ENCODE assay signal across 9 mouse cellular contexts in the genomic region with DNA sequence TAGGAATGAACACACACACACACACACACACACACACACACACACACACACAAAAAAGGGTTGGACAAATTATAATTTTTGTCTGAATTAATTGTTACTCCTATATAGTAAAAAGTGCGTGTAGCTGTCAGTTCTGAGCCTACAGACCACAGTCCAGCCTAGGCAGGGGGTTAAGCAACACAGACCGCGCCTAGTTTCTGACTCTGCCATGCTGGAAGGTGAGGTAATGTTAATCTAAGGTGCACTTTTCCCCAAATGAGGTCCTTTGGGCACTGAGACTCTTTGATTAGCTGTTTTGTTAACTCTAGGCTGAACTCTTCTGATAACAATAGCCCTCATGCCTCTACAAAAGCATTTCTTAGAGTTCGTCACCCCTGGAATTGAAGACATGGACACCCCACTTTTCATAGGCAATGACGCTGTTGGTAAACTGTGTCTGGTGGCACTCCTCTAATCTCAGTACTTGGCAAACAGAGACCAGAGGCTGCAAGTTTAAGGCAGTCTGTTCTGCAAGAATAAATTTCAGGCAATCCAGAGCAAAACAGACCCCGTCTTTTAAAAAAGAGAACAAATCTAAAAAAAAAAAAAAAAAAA. TPM values are rescaled to one million over a fixed set of nuclear protein-coding genes. Genes with fewer than 3 reads are reported as not detected.
DNase-seq lines count a peak whose midpoint lies in the region; TF ChIP-seq lines count a peak whose summit lies in the region.
"Had no signal": no experiment of that assay in that cellular context is flagged by ENCODE, and none has a peak within 500 bp of the region (broad histone marks: within the 10 kb centered on the region; RNA-seq: fewer than 3 reads in every experiment).

No protein-coding gene starts in this region.

- no peak for TF ChIP-seq CTCF in layer of hippocampus, adult 2 months (conservative IDR thresholded peaks at IDR 0.05)
- no peak for TF ChIP-seq CTCF in embryonic fibroblast, embryonic 13.5 days (IDR thresholded peaks at IDR 0.05; ENCODE audit: borderline replicate concordance, insufficient read depth, low read length)

- H3K9me3 ChIP-seq in midbrain, embryonic 10.5 days (replicated peaks), result no peaks in the 10 kb centered on the region
- H3K9me3 ChIP-seq: G1E had no signal

- H3K4me1 ChIP-seq in embryonic fibroblast, embryonic 13.5 days (ENCODE audit: control insufficient read depth, insufficient read depth, low read length), result peaks cover 4% of the 10 kb centered on the region
- peaks cover 9% of the 10 kb centered on the region for H3K4me1 ChIP-seq in midbrain, embryonic 10.5 days

- H3K27me3 ChIP-seq in midbrain, embryonic 10.5 days (ENCODE audit: low read depth, poor library complexity, severe bottlenecking), result no peaks in the 10 kb centered on the region
- H3K27me3 ChIP-seq: hindbrain, embryonic 13.5 days had no signal

- TF ChIP-seq POLR2A in embryonic fibroblast, embryonic 13.5 days (IDR thresholded peaks at IDR 0.05; ENCODE audit: low read depth, low read length), result no peak

- H3K4me3 ChIP-seq in layer of hippocampus, adult 2 months, result no peak overlapping the region
- no peak overlapping the region for H3K4me3 ChIP-seq in embryonic fibroblast, embryonic 13.5 days (ENCODE audit: insufficient read depth, low read length)
- H3K4me3 ChIP-seq in midbrain, embryonic 10.5 days, result no peak overlapping the region
- H3K4me3 ChIP-seq: hindbrain, embryonic 13.5 days had no signal

- peaks cover 38% of the 10 kb centered on the region for H3K36me3 ChIP-seq in midbrain, embryonic 10.5 days
- H3K36me3 ChIP-seq: G1E had no signal

- H3K27ac ChIP-seq in layer of hippocampus, adult 2 months, result peak overlapping the region; percentile 90
- peak overlapping the region; percentile 97 for H3K27ac ChIP-seq in embryonic fibroblast, embryonic 13.5 days (ENCODE audit: insufficient read depth, low read length)
- H3K27ac ChIP-seq in midbrain, embryonic 10.5 days (replicated peaks), result no peak overlapping the region
- H3K27ac ChIP-seq: hindbrain, embryonic 13.5 days had no signal

- WGBS in midbrain, embryonic 10.5 days, result 87% methylated on average over 6 of the region's 6 CpGs

- DNase-seq in layer of hippocampus, adult 2 months (ENCODE audit: low spot score in 2 of 2), result no peak
- no peak for DNase-seq in layer of hippocampus, postnatal 10 days (ENCODE audit: low spot score in 2 of 2)
- DNase-seq in NIH3T3 (ENCODE audit: low read depth), result peak; percentile 60
- DNase-seq in lung, postnatal 36 days, result peak; percentile 61
- DNase-seq in midbrain, embryonic 10.5 days (ENCODE audit: low spot score), result no peak
- no peak for DNase-seq in embryo, embryonic 11 days

RNA-seq across cellular contexts. Expression of gene Ap5s1, which starts 3.0 kb away (rescaled TPM):
- total RNA-seq in layer of hippocampus, adult 2 months (2021), result 10 to 100 TPM; 20.9 to 26.0 TPM
- 10 to 100 TPM; 21.0 to 22.4 TPM for total RNA-seq in layer of hippocampus, postnatal 10 days (2021)
- 13.0 and 13.8 TPM in 2 replicates for polyA plus RNA-seq in embryonic fibroblast, embryonic 13.5 days (2011; ENCODE audit: insufficient read length, low read depth, missing spikeins)
- polyA plus RNA-seq in midbrain, embryonic 10.5 days (2016; fragmentation: Nextera tagmentation; extraction: Ambion mirVana), result 25.9 and 28.9 TPM in 2 replicates

RNA-seq across cellular contexts. Expression of gene Spef1, which starts 16.8 kb away (rescaled TPM):
- 1 to 10 TPM; 8.5 to 8.9 TPM for total RNA-seq in layer of hippocampus, adult 2 months (2021)
- 10 to 100 TPM; 21.9 to 22.7 TPM for total RNA-seq in layer of hippocampus, postnatal 10 days (2021)
- polyA plus RNA-seq in embryonic fibroblast, embryonic 13.5 days (2011; ENCODE audit: insufficient read length, low read depth, missing spikeins), result 4.4 and 10.8 TPM in 2 replicates
- polyA plus RNA-seq in midbrain, embryonic 10.5 days (2016; fragmentation: Nextera tagmentation; extraction: Ambion mirVana), result 3.7 and 6.3 TPM in 2 replicates

RNA-seq across cellular contexts. Expression of gene Cdc25b, which starts 17.2 kb away (rescaled TPM):
- total RNA-seq in layer of hippocampus, adult 2 months (2021), result 10 to 100 TPM; 23.4 to 25.5 TPM
- 10 to 100 TPM; 19.7 to 27.0 TPM for total RNA-seq in layer of hippocampus, postnatal 10 days (2021)
- polyA plus RNA-seq in embryonic fibroblast, embryonic 13.5 days (2011; ENCODE audit: insufficient read length, low read depth, missing spikeins), result 19.4 and 33.1 TPM in 2 replicates
- polyA plus RNA-seq in midbrain, embryonic 10.5 days (2016; fragmentation: Nextera tagmentation; extraction: Ambion mirVana), result 117 and 140 TPM in 2 replicates

RNA-seq across cellular contexts. Expression of gene Cenpb, which starts 24.0 kb away (rescaled TPM):
- total RNA-seq in layer of hippocampus, adult 2 months (2021), result 10 to 100 TPM; 72.3 to 78.8 TPM
- total RNA-seq in layer of hippocampus, postnatal 10 days (2021), result 100 to 1,000 TPM; 106 to 108 TPM
- polyA plus RNA-seq in embryonic fibroblast, embryonic 13.5 days (2011; ENCODE audit: insufficient read length, low read depth, missing spikeins), result 52.2 and 55.0 TPM in 2 replicates
- polyA plus RNA-seq in midbrain, embryonic 10.5 days (2016; fragmentation: Nextera tagmentation; extraction: Ambion mirVana), result 9.0 and 10.6 TPM in 2 replicates

RNA-seq across cellular contexts. Expression of gene Mavs, which starts 29.9 kb away (rescaled TPM):
- 1 to 10 TPM; 6.8 to 7.4 TPM for total RNA-seq in layer of hippocampus, adult 2 months (2021)
- total RNA-seq in layer of hippocampus, postnatal 10 days (2021), result 1 to 10 TPM; 6.8 to 7.4 TPM
- 23.1 and 24.8 TPM in 2 replicates for polyA plus RNA-seq in embryonic fibroblast, embryonic 13.5 days (2011; ENCODE audit: insufficient read length, low read depth, missing spikeins)
- polyA plus RNA-seq in midbrain, embryonic 10.5 days (2016; fragmentation: Nextera tagmentation; extraction: Ambion mirVana), result 20.6 and 21.4 TPM in 2 replicates

Comparison
In these comparisons a context has a peak if more than half of its experiments do, and no peak if none do; other contexts are left out.
1. DNase-seq: peak in NIH3T3 (single experiment) and lung, postnatal 36 days (single experiment); none in layer of hippocampus, adult 2 months (0 of 2), layer of hippocampus, postnatal 10 days (0 of 2), midbrain, embryonic 10.5 days (single experiment) and embryo, embryonic 11 days (single experiment).